Mouse (Mus musculus) lung, adult 2 months (tissue): ENCODE measurements at regions not wholly inside any gene's neighbourhood (a gene's known extent, or its start where the extent isn't known, plus 50 kb on each side); places are given as distances from the start of the nearest gene placed in this dataset.

ENCODE experiments used
- CTCF ChIP-seq: fragments of 200-500 bp; IDR thresholded peaks from 2 replicates; pipeline ENCODE4 v1.5.1; 2011; ENCODE audit warnings: mild to moderate bottlenecking, low read length, control low read depth; ENCODE audit not compliant: insufficient read depth
- POLR2A ChIP-seq: fragments of 200-500 bp; IDR thresholded peaks from 2 replicates; pipeline ENCODE4 v1.6.1; 2011; ENCODE audit warnings: low read depth, mild to moderate bottlenecking, control low read depth, low read length, borderline replicate concordance; ENCODE audit errors: extremely low read depth

DNA sequence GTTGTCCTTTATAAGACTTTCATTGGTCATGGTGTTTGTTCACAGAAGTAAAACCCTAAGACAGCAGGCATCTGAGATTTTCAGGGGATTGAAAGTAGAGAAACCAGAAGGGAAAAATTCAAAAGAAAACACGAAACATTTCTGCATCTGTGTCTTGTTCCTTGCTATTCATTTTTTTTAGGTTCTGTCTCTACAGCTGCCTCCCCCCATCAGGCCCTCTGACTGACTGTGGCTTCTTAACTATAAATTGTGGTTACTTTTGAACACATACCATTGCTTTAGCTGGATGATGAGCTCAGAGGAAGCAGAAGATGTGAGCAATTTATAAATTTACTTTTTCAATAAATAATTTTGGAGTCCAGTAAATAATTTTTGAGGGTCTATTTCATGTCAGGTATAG is 103.5 kb downstream of the Mex3b start:
- TF ChIP-seq CTCF (no peak), POLR2A (no peak)
